Mouse (Mus musculus) embryonic facial prominence, embryonic 11.5 days (tissue): ENCODE results near the gene Serinc5. TPM values are rescaled to one million over a fixed set of nuclear protein-coding genes. Genes with fewer than 3 reads are reported as not detected.

ENCODE experiments used
- polyA plus RNA-seq: library from polyadenylated mRNA; unstranded; fragments of >200 nt; fragmentation: Nextera tagmentation; extraction: Ambion mirVana; gene quantifications from 2 replicates; pipeline ENCODE4 v1.2.1, GENCODE M21; 2014

Gene Serinc5
- polyA plus RNA-seq, 1 experiment from 2014 or later, result 9.8 TPM

Other genes with a start within 250 kb of the Serinc5 start
- gene Ankrd34b, start 185.2 kb upstream of the Serinc5 start, polyA plus RNA-seq, result not detected in 2 replicates
- gene Fam151b, start 127.1 kb upstream of the Serinc5 start, polyA plus RNA-seq, result not detected in 2 replicates
- 15.0 and 18.5 TPM in 2 replicates for gene Zfyve16, start 80.2 kb upstream of the Serinc5 start, polyA plus RNA-seq
- gene Spz1, start 34.9 kb upstream of the Serinc5 start, polyA plus RNA-seq, result not detected in 2 replicates
- 3.8 and 3.9 TPM in 2 replicates for gene Thbs4, start 183.7 kb downstream of the Serinc5 start, polyA plus RNA-seq
- gene Mtx3, start 233.7 kb downstream of the Serinc5 start, polyA plus RNA-seq, result 5.6 TPM in 2 replicates